ENCODE assay signal across 10 mouse cellular contexts in genomic region chr5:138934540-138934939, GRCm38 (mm10).
DNase-seq lines count a peak whose midpoint lies in the region; ATAC-seq and TF ChIP-seq lines count a peak whose summit lies in the region.
"Had no signal": no experiment of that assay in that cellular context is flagged by ENCODE, and none has a peak within 500 bp of the region (broad histone marks: within the 10 kb centered on the region; RNA-seq: fewer than 3 reads in every experiment).

No protein-coding gene starts in this region.

- H3K9ac ChIP-seq in lung, postnatal 0 days (replicated peaks; ENCODE audit: low read depth), result no peak overlapping the region
- H3K9ac ChIP-seq in kidney, postnatal 0 days (ENCODE audit: low read depth, low read length), result no peak overlapping the region
- H3K9ac ChIP-seq in stomach, embryonic 15.5 days, result no peak overlapping the region

- H3K4me3 ChIP-seq in lung, postnatal 0 days (ENCODE audit: low read depth, low read length), result no peak overlapping the region
- H3K4me3 ChIP-seq in gastrocnemius, adult 2 months, result no peak overlapping the region
- H3K4me3 ChIP-seq in kidney, postnatal 0 days (replicated peaks; ENCODE audit: low read depth, low read length), result no peak overlapping the region
- H3K4me3 ChIP-seq in stomach, embryonic 15.5 days (replicated peaks), result no peak overlapping the region
- H3K4me3 ChIP-seq: left cerebral cortex, adult 2 months had no signal

- H3K36me3 ChIP-seq in lung, postnatal 0 days (ENCODE audit: insufficient read depth, low read length), result no peaks in the 10 kb centered on the region
- H3K36me3 ChIP-seq in kidney, postnatal 0 days (ENCODE audit: insufficient read depth, low read length), result no peaks in the 10 kb centered on the region
- H3K36me3 ChIP-seq in stomach, embryonic 15.5 days, result no peaks in the 10 kb centered on the region

- peak; percentile 64 for ATAC-seq in lung, postnatal 0 days
- peak; percentile 65; the same call in 1 of the 2 replicates for ATAC-seq in kidney, postnatal 0 days (replicated peaks; ENCODE audit: low FRiP score, low read depth)
- ATAC-seq in stomach, embryonic 15.5 days (ENCODE audit: insufficient read depth, low FRiP score, low read depth), result peak; percentile 48; the same call in 1 of the 2 replicates

- WGBS in lung, postnatal 0 days, result 24% methylated on average over 6 of the region's 6 CpGs
- WGBS in kidney, postnatal 0 days, result 2% methylated on average over 6 of the region's 6 CpGs
- WGBS in stomach, embryonic 15.5 days, result 11% methylated on average over 6 of the region's 6 CpGs

- intact Hi-C loops in gastrocnemius, adult 2 months (cut with DNase I), result loop anchor here (5.0 kb wide), 2 partner anchors 58 to 77 kb away; no protein-coding TSS in a partner anchor
- intact Hi-C loops in left cerebral cortex, postnatal 10 days (cut with DNase I), result no loop called here
- intact Hi-C loops in left cerebral cortex, postnatal 36 days (cut with DNase I), result loop anchor here (5.0 kb wide), 1 partner anchor 62 kb away; no protein-coding TSS in a partner anchor

- no peaks in the 10 kb centered on the region for H3K4me1 ChIP-seq in lung, postnatal 0 days (ENCODE audit: insufficient read depth, low read depth, low read length)
- H3K4me1 ChIP-seq in kidney, postnatal 0 days (replicated peaks; ENCODE audit: insufficient read depth, low read length), result peaks cover 4% of the 10 kb centered on the region; the same call in 1 of the 2 replicates
- peaks cover 34% of the 10 kb centered on the region for H3K4me1 ChIP-seq in stomach, embryonic 15.5 days

- no peaks in the 10 kb centered on the region for H3K9me3 ChIP-seq in lung, postnatal 0 days (ENCODE audit: low read length)
- H3K9me3 ChIP-seq in kidney, postnatal 0 days (replicated peaks; ENCODE audit: low read length), result no peaks in the 10 kb centered on the region
- no peaks in the 10 kb centered on the region for H3K9me3 ChIP-seq in stomach, embryonic 15.5 days

- no peaks in the 10 kb centered on the region for H3K27me3 ChIP-seq in lung, postnatal 0 days (replicated peaks; ENCODE audit: insufficient read depth, low read length)
- H3K27me3 ChIP-seq in kidney, postnatal 0 days (ENCODE audit: insufficient read depth, low read length), result no peaks in the 10 kb centered on the region
- H3K27me3 ChIP-seq in stomach, embryonic 15.5 days (replicated peaks), result no peaks in the 10 kb centered on the region

- no peak for DNase-seq in lung, postnatal 0 days (ENCODE audit: low spot score)
- DNase-seq in lung, postnatal 14 days, result no peak
- peak; percentile 81 for DNase-seq in gastrocnemius, adult 2 months
- no peak for DNase-seq in kidney, postnatal 0 days (ENCODE audit: low spot score)
- DNase-seq in spleen, adult 18-20 months, result no peak
- DNase-seq in left cerebral cortex, postnatal 10 days (ENCODE audit: extremely low spot score in 1 of 2, low spot score in 2 of 2), result no peak
- no peak for DNase-seq in left cerebral cortex, postnatal 36 days (ENCODE audit: low spot score in 2 of 2)
- DNase-seq: cerebellum, adult 11-12 months had no signal

- TF ChIP-seq CTCF in lung, postnatal 0 days (IDR thresholded peaks at IDR 0.05), result no peak
- no peak for TF ChIP-seq CTCF in gastrocnemius, adult 2 months (IDR thresholded peaks at IDR 0.05)
- TF ChIP-seq CTCF in kidney, postnatal 0 days (IDR thresholded peaks at IDR 0.05; ENCODE audit: low read depth), result no peak

- no peak for TF ChIP-seq EP300 in lung, postnatal 0 days (IDR thresholded peaks at IDR 0.05)

- no peak overlapping the region for H3K4me2 ChIP-seq in lung, postnatal 0 days (replicated peaks; ENCODE audit: low read depth, low read length)
- H3K4me2 ChIP-seq in kidney, postnatal 0 days (ENCODE audit: low read length), result no peak overlapping the region
- H3K4me2 ChIP-seq in stomach, embryonic 15.5 days, result no peak overlapping the region

- H3K27ac ChIP-seq in lung, postnatal 0 days (ENCODE audit: low read length), result no peak overlapping the region
- H3K27ac ChIP-seq in gastrocnemius, adult 2 months, result peak overlapping the region; percentile 86
- H3K27ac ChIP-seq in kidney, postnatal 0 days, result no peak overlapping the region
- peak overlapping the region; percentile 57 for H3K27ac ChIP-seq in stomach, embryonic 15.5 days
- H3K27ac ChIP-seq: left cerebral cortex, adult 2 months had no signal

Comparison
In these comparisons a context has a peak if more than half of its experiments do, and no peak if none do; other contexts are left out.
1. H3K27ac ChIP-seq: peak in gastrocnemius, adult 2 months (single experiment) and stomach, embryonic 15.5 days (single experiment); none in lung, postnatal 0 days (single experiment) and kidney, postnatal 0 days (single experiment).
2. Peak in every context shown above with its lines, with median percentiles within 50 percentile points of each other: ATAC-seq.